Mouse (Mus musculus): Measurements from ENCODE around the gene Plxdc1. TPM values are rescaled to one million over a fixed set of nuclear protein-coding genes. Genes with fewer than 3 reads are reported as not detected.

The Plxdc1 gene
- polyA plus RNA-seq, 1 experiment from 2014 or later, result 0.38 TPM

DNA sequence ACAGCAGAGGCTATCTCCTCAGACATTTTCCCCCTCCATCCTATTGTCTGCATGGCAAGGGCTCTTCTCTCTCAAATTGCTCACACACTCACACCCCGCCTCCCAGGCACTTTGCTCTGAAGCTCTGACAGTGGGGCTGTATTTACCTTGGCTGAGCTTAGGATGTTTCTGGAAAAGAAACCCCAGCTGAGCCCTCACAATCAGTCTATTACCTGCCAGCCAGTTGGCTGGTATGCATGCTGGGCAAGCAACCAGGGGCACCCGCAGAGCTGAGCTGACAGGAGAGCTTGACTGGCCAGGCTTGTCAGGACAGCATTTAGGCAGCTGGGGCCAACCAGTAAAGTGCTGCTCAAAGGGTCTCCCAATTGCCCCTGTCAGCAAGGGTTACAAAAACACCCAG is 19.1 kb downstream of the Plxdc1 start:
- Histone ChIP-seq H3K4me3 (ENCODE audit: low read depth, low read length) (no peak overlapping the region), H3K9ac (replicated peaks; ENCODE audit: low read depth, low read length) (no peak overlapping the region), H3K4me2 (replicated peaks; ENCODE audit: low read depth, low read length) (no peak overlapping the region), H3K27me3 (ENCODE audit: control insufficient read depth, insufficient read depth, low read length) (no peaks in the 10 kb centered on the region), H3K4me1 (ENCODE audit: control insufficient read depth, insufficient read depth, low read length) (no peaks in the 10 kb centered on the region), H3K9me3 (ENCODE audit: control insufficient read depth, low read depth, low read length) (no peaks in the 10 kb centered on the region), H3K36me3 (ENCODE audit: control insufficient read depth, insufficient read depth, low read length) (no peaks in the 10 kb centered on the region), H3K27ac (ENCODE audit: low read length) (no peak overlapping the region)
- no peak for ATAC-seq (ENCODE audit: insufficient number of reproducible peaks, insufficient read depth, low FRiP score, low read depth)
- WGBS, result 41% methylated on average over 2 of the region's 2 CpGs

DNA sequence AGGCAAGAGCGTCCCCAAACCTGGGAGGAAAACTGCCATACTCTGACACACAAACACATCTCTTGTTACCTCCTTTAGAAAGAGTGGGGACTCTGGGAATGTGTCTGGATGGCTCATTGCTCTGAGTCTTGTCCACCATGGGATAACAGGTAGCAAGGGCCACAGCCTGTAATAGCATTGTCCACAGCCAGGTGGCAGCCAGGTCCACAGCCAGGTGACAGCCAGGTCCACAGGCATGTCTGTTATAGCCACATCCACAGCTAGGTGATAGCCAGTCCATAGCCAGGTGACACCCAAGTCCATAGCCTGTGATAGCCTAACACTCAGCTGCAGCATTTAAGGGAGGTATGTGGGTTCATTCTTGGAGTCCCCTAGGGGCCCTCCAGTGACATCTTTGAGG is 25.3 kb downstream of the Plxdc1 start:
- Histone ChIP-seq H3K4me2 (replicated peaks; ENCODE audit: low read depth, low read length) (no peak overlapping the region), H3K9me3 (ENCODE audit: control insufficient read depth, low read depth, low read length) (no peaks in the 10 kb centered on the region), H3K27me3 (ENCODE audit: control insufficient read depth, insufficient read depth, low read length) (no peaks in the 10 kb centered on the region), H3K36me3 (ENCODE audit: control insufficient read depth, insufficient read depth, low read length) (no peaks in the 10 kb centered on the region), H3K4me1 (ENCODE audit: control insufficient read depth, insufficient read depth, low read length) (no peaks in the 10 kb centered on the region), H3K27ac (ENCODE audit: low read length) (no peak overlapping the region), H3K4me3 (ENCODE audit: low read depth, low read length) (no peak overlapping the region), H3K9ac (replicated peaks; ENCODE audit: low read depth, low read length) (no peak overlapping the region)
- WGBS, result 100% methylated on average over 1 of the region's 1 CpGs
- ATAC-seq (ENCODE audit: insufficient number of reproducible peaks, insufficient read depth, low FRiP score, low read depth), result no peak

DNA sequence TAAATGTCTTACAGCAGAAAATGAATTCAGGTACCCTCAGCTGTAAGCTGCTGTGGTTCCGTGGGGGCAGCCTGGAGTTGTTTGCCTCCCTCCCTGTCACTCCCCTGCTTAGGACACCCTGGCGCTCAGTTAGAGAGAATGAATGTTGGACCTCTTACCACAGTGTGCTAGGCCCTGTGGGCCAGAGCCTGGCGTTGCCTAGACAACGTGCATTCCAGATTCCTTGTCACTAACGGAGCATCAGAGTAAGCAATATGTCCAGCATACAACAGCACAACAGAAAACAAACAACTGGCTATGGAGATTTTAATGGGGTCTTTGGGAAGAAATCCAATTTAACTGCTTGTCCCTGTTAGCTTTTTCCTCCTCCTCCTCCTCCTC is 27.0 kb downstream of the Plxdc1 start:
- Histone ChIP-seq H3K4me3 (ENCODE audit: low read depth, low read length) (no peak overlapping the region), H3K27me3 (ENCODE audit: control insufficient read depth, insufficient read depth, low read length) (no peaks in the 10 kb centered on the region), H3K27ac (ENCODE audit: low read length) (no peak overlapping the region), H3K4me1 (ENCODE audit: control insufficient read depth, insufficient read depth, low read length) (no peaks in the 10 kb centered on the region), H3K36me3 (ENCODE audit: control insufficient read depth, insufficient read depth, low read length) (no peaks in the 10 kb centered on the region), H3K9me3 (ENCODE audit: control insufficient read depth, low read depth, low read length) (no peaks in the 10 kb centered on the region), H3K4me2 (replicated peaks; ENCODE audit: low read depth, low read length) (no peak overlapping the region), H3K9ac (replicated peaks; ENCODE audit: low read depth, low read length) (no peak overlapping the region)
- WGBS, result 64% methylated on average over 5 of the region's 5 CpGs
- ATAC-seq (ENCODE audit: insufficient number of reproducible peaks, insufficient read depth, low FRiP score, low read depth), result no peak

DNA sequence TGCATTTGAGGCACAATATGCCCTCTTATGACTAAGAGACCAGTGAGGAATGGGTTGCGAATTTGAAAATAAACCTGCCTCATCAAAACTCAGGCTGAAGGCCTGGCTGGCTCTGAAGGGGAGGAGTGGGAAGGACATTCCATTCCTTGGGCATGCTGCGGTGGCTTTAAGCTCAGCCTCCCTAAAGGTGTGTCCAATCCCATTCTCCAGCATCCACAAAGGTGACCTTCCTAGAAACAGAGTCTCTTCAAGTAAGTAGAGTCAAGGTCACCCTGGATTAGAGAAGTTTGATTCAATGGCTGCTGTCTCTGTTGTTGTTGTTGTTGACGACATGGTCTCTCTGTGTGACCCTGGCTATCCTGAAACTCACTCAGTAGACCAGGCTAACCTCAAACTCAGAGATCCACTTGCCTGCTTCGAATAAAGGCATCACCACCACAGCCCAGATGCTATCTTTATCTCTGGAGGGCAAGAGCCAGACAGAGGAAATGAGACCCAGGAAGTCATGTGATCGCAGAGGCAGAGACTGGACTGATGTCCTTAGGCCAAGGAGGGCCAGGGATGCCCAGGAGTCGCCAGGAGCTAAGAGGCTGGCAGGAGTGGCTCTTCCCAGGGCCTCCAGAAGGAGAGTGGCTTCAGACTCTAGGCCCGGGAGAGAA is 27.5 kb downstream of the Plxdc1 start:
- Histone ChIP-seq H3K36me3 (ENCODE audit: control insufficient read depth, insufficient read depth, low read length) (no peaks in the 10 kb centered on the region), H3K27ac (ENCODE audit: low read length) (no peak overlapping the region), H3K4me1 (ENCODE audit: control insufficient read depth, insufficient read depth, low read length) (no peaks in the 10 kb centered on the region), H3K9me3 (ENCODE audit: control insufficient read depth, low read depth, low read length) (no peaks in the 10 kb centered on the region), H3K27me3 (ENCODE audit: control insufficient read depth, insufficient read depth, low read length) (no peaks in the 10 kb centered on the region), H3K4me3 (ENCODE audit: low read depth, low read length) (no peak overlapping the region), H3K9ac (replicated peaks; ENCODE audit: low read depth, low read length) (no peak overlapping the region), H3K4me2 (replicated peaks; ENCODE audit: low read depth, low read length) (no peak overlapping the region)
- no peak for ATAC-seq (ENCODE audit: insufficient number of reproducible peaks, insufficient read depth, low FRiP score, low read depth)
- 71% methylated on average over 7 of the region's 7 CpGs for WGBS

DNA sequence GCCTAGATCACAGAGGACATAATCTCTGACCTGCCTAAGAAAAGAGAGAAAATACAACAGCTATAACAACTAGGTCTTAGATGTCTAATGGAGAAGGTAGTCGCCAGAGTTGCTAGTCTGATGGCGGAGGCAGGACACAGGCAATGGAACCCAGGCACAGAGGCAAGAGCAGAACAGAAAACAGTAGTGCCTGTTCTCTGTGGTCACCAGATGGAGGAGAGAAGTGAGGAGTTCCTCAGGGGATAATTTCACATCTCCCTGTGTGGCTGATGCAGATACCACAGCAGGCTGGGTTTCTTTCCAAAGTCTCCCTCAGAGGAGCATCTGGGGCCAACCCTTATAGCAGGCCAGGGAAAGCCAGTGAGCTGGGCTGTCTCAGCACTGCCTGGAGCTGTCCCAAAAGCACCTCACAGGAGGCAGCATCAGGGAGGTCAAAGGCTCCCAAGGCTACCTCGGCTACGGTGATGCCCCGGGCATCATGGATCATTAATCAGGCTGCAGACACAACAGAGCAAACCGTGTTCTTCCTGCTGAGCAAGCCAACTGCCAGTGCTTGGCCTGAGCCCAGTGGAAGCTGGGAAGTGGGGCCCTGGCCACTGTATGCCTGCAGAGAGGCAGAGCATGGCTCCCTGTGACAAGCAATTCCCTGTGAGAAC is 29.2 kb downstream of the Plxdc1 start:
- Histone ChIP-seq H3K4me2 (replicated peaks; ENCODE audit: low read depth, low read length) (no peak overlapping the region), H3K4me3 (ENCODE audit: low read depth, low read length) (no peak overlapping the region), H3K9ac (replicated peaks; ENCODE audit: low read depth, low read length) (no peak overlapping the region), H3K36me3 (ENCODE audit: control insufficient read depth, insufficient read depth, low read length) (no peaks in the 10 kb centered on the region), H3K27me3 (ENCODE audit: control insufficient read depth, insufficient read depth, low read length) (no peaks in the 10 kb centered on the region), H3K27ac (ENCODE audit: low read length) (no peak overlapping the region), H3K9me3 (ENCODE audit: control insufficient read depth, low read depth, low read length) (no peaks in the 10 kb centered on the region), H3K4me1 (ENCODE audit: control insufficient read depth, insufficient read depth, low read length) (no peaks in the 10 kb centered on the region)
- no peak for ATAC-seq (ENCODE audit: insufficient number of reproducible peaks, insufficient read depth, low FRiP score, low read depth)
- WGBS, result 38% methylated on average over 6 of the region's 6 CpGs

DNA sequence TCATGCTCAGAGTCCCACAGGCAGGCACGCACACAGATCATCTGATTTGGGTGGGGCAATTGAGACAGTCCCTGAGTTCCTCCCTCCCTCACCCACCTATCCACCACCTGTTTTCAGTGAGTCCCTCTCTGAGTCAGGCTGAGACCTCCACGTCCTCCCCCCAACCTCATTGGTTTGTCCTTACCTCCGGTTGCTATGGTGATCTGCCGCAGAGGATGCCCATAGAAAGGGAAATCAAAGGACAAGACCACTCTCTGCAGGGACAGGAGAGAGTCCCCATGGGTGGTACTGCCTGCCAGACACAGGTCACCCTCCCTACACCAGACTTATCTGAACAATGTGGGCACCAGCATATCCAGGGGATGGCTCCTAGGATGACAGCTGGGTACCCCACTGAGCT is 30.3 kb downstream of the Plxdc1 start:
- no peak overlapping the region for H3K4me2 ChIP-seq (replicated peaks; ENCODE audit: low read depth, low read length)
- H3K4me1 ChIP-seq (ENCODE audit: control insufficient read depth, insufficient read depth, low read length), result no peaks in the 10 kb centered on the region
- no peaks in the 10 kb centered on the region for H3K27me3 ChIP-seq (ENCODE audit: control insufficient read depth, insufficient read depth, low read length)
- H3K36me3 ChIP-seq (ENCODE audit: control insufficient read depth, insufficient read depth, low read length), result no peaks in the 10 kb centered on the region
- no peak overlapping the region for H3K27ac ChIP-seq (ENCODE audit: low read length)
- ATAC-seq (ENCODE audit: insufficient number of reproducible peaks, insufficient read depth, low FRiP score, low read depth), result no peak
- no peak overlapping the region for H3K4me3 ChIP-seq (ENCODE audit: low read depth, low read length)
- H3K9ac ChIP-seq (replicated peaks; ENCODE audit: low read depth, low read length), result no peak overlapping the region
- 71% methylated on average over 4 of the region's 4 CpGs for WGBS
- no peaks in the 10 kb centered on the region for H3K9me3 ChIP-seq (ENCODE audit: control insufficient read depth, low read depth, low read length)

DNA sequence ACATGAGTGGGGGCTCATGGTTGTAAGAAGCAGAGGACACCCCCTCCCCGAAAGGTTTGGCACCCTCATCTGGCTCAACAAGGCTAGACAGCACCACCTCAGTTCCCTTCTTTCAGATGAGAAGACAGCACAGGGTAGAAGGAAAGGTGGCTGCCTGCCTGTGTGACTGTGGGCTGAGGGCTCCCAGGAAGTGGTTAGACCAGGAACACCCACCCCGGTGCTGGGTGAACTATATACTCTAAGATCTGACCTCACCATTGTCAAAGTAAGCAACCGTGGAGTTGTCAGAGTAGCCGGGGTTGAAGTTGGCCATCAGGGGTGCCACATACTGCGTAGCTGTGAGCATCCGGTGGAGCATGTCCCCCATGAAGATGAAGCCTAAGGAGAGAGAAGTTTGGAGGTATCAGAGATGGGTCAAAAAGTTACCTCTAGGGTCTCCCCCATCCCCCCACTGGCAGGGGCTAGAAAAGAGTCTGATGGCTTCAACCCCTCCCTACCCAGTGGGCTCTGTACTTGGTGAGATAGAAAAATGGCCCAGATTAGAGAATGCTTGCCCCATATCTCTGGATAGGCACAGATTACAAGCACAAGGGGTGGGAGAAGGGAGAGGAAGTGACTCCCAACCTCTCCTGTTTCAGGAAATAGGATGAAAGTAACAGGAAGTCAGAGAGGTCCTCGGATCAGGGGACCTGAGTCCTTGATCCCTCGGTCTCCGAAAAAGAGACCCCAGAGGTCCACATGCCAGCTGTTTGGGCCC is 30.9 kb downstream of the Plxdc1 start:
- Histone ChIP-seq H3K36me3 (ENCODE audit: control insufficient read depth, insufficient read depth, low read length) (no peaks in the 10 kb centered on the region), H3K4me1 (ENCODE audit: control insufficient read depth, insufficient read depth, low read length) (no peaks in the 10 kb centered on the region), H3K4me3 (ENCODE audit: low read depth, low read length) (no peak overlapping the region), H3K4me2 (replicated peaks; ENCODE audit: low read depth, low read length) (no peak overlapping the region), H3K27me3 (ENCODE audit: control insufficient read depth, insufficient read depth, low read length) (no peaks in the 10 kb centered on the region), H3K9me3 (ENCODE audit: control insufficient read depth, low read depth, low read length) (no peaks in the 10 kb centered on the region), H3K9ac (replicated peaks; ENCODE audit: low read depth, low read length) (no peak overlapping the region), H3K27ac (ENCODE audit: low read length) (no peak overlapping the region)
- 81% methylated on average over 9 of the region's 9 CpGs for WGBS
- ATAC-seq (ENCODE audit: insufficient number of reproducible peaks, insufficient read depth, low FRiP score, low read depth), result no peak

DNA sequence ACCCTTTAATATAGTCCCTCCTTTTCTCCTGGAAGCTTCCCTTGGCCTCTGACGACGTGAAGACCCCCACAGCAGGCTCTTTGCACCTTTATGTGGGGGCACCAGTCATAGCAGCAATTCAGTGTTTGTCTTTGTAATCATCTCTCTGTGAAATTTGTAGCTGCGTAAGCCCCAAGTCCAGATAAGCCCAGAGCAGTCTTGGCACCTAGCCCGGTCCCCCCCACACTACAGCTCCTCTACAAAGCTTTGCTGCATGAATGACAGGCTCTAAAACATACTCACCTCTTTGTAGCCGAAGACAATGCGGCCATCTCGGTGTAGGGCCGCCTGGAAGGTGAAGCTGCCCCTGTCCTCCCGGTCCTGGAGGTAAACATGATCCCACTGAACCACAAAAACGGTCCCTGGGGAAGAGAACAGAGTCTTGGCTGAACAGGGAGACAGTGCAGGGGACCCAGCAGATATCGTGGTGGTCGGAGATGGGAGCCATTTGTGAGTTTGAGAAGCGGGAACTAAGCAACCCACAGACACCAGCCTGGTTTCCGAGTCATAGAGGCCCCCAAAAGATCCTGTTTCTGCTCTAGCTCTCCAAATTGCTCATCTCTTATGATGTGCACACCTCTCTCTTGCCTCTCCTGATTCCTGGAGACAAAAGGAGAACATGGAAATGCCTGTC is 31.6 kb downstream of the Plxdc1 start:
- no peaks in the 10 kb centered on the region for H3K9me3 ChIP-seq (ENCODE audit: control insufficient read depth, low read depth, low read length)
- 50% methylated on average over 14 of the region's 14 CpGs for WGBS
- H3K36me3 ChIP-seq (ENCODE audit: control insufficient read depth, insufficient read depth, low read length), result no peaks in the 10 kb centered on the region
- ATAC-seq (ENCODE audit: insufficient number of reproducible peaks, insufficient read depth, low FRiP score, low read depth), result no peak
- no peak overlapping the region for H3K4me2 ChIP-seq (replicated peaks; ENCODE audit: low read depth, low read length)
- H3K4me1 ChIP-seq (ENCODE audit: control insufficient read depth, insufficient read depth, low read length), result no peaks in the 10 kb centered on the region
- no peak overlapping the region for H3K4me3 ChIP-seq (ENCODE audit: low read depth, low read length)
- H3K27me3 ChIP-seq (ENCODE audit: control insufficient read depth, insufficient read depth, low read length), result no peaks in the 10 kb centered on the region
- no peak overlapping the region for H3K27ac ChIP-seq (ENCODE audit: low read length)
- H3K9ac ChIP-seq (replicated peaks; ENCODE audit: low read depth, low read length), result no peak overlapping the region
